Mouse (Mus musculus) stomach, postnatal 0 days (tissue): ENCODE data around the gene Rad51b.

ENCODE experiments used
- CTCF ChIP-seq: IDR thresholded peaks from 2 replicates; pipeline ENCODE4 v1.5.1; 2016; ENCODE audit warnings: antibody characterized with exemption, low read depth, mild to moderate bottlenecking, moderate library complexity
- EP300 ChIP-seq: optimal IDR thresholded peaks from 2 replicates; pipeline ENCODE3; 2016; ENCODE audit warnings: antibody characterized with exemption

DNA sequence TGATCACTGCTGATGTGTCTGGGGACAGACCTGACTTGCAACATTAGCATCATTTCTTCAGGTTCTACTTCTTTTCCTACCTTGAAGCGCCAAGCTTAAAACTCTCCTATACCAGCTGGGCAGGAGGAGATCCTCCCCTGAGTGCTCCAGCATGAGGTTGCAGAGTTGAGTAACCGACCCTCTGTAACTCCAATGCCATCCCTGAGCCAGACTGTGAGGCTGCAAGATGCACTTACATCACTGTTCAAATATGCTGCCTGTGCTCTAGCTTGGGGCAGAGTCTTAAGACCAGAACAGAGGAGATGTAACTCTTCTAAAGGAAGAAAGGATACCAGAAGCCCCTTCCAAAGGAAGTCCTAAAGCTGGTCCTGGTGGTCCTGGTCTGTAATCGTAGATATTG lies 230.1 kb downstream of the Rad51b start:
- TF ChIP-seq CTCF (no peak), EP300 (no peak)
